Mouse (Mus musculus) intestine, postnatal 0 days (tissue): Measurements from ENCODE around the gene Olfr855. TPM values are rescaled to one million over a fixed set of nuclear protein-coding genes. Genes with fewer than 3 reads are reported as not detected.

Experiments
- ATAC-seq: fragments of 200-750 bp; cut with Nextera tagmentation; 2 replicates; pipeline ENCODE4 v1.8.0; 2017; ENCODE audit warnings: mild to moderate bottlenecking, moderate TSS enrichment, moderate library complexity
- H3K27ac ChIP-seq: fragments of 300-500 bp; sonication (generic); 2 replicates; pipeline ENCODE4 v1.5.1; 2014; ENCODE audit warnings: mild to moderate bottlenecking, low read depth, low read length, moderate library complexity
- H3K27me3 ChIP-seq: fragments of 300-500 bp; sonication (generic); replicated peaks from 2 replicates; pipeline ENCODE4 v1.6.1; 2014; ENCODE audit warnings: low read length, mixed read lengths; ENCODE audit not compliant: control insufficient read depth, insufficient read depth
- H3K36me3 ChIP-seq: fragments of 300-500 bp; sonication (generic); 2 replicates; pipeline ENCODE4 v1.6.1; 2014; ENCODE audit warnings: mild to moderate bottlenecking, moderate library complexity; ENCODE audit not compliant: control insufficient read depth, insufficient read depth
- H3K4me1 ChIP-seq: fragments of 300-500 bp; sonication (generic); replicated peaks from 2 replicates; pipeline ENCODE4 v1.6.1; 2014; ENCODE audit warnings: antibody characterized with exemption, low read length, mixed read lengths; ENCODE audit not compliant: control insufficient read depth, insufficient read depth
- H3K4me2 ChIP-seq: fragments of 300-500 bp; sonication (generic); replicated peaks from 2 replicates; pipeline ENCODE4 v1.6.1; 2014; ENCODE audit warnings: low read depth, mild to moderate bottlenecking, moderate library complexity
- H3K4me3 ChIP-seq: fragments of 300-500 bp; sonication (generic); 2 replicates; pipeline ENCODE4 v1.5.1; 2014; ENCODE audit warnings: low read depth, low read length
- H3K9ac ChIP-seq: fragments of 300-500 bp; sonication (generic); 2 replicates; pipeline ENCODE4 v1.6.1; 2014; ENCODE audit warnings: mild to moderate bottlenecking, low read depth, low read length
- H3K9me3 ChIP-seq: fragments of 300-500 bp; sonication (generic); 2 replicates; pipeline ENCODE4 v1.6.1; 2016; ENCODE audit warnings: mixed run types; ENCODE audit not compliant: control insufficient read depth
- CTCF ChIP-seq: sonication (generic); IDR thresholded peaks from 2 replicates; pipeline ENCODE4 v1.5.1; 2016; ENCODE audit warnings: low read depth, mild to moderate bottlenecking, control low read depth, antibody characterized with exemption, moderate library complexity
- WGBS: fragments of 180-500 bp; shearing (Covaris S2); extraction: QIAGEN DNeasy Blood & Tissue Kit; methylation state at CpG from one replicate; pipeline ENCODE4 v1.1.7; 2014; 5-methylcytosine and 5-hydroxymethylcytosine counted together
- polyA plus RNA-seq: library from polyadenylated mRNA; unstranded; fragments of >200 nt; fragmentation: Nextera tagmentation; extraction: Ambion mirVana; gene quantifications from 2 replicates; pipeline ENCODE4 v1.2.1, GENCODE M21; 2015

The Olfr855 gene
- not detected in 2 replicates for polyA plus RNA-seq

DNA sequence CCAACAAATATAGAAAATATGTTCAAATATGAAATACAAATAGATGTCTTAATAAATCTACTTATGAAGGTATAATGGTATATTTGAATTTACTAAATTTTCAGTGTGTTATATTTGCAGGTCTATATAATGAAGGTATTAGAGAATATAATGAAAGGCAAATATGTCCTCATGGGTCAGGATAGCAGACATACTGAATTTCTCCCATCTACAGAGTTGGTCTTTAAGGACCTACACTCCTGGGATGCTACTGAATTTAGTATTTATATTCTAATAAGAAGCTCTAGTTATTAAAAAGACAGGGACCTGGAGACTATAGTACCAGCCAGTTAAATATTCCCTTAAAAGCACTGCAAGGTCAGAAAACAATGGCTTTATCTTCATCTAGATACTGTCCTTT is at the start of gene Olfr855:
Gene Olfr855 (plus strand): TSS at position 301 of the 400 bp plus-strand sequence.
- no peak for TF ChIP-seq CTCF
- ATAC-seq: no peak
- no peaks in the 10 kb centered on the region for H3K36me3 ChIP-seq
- no peaks in the 10 kb centered on the region for H3K4me1 ChIP-seq
- no peaks in the 10 kb centered on the region for H3K9me3 ChIP-seq
- H3K4me3 ChIP-seq: no peak within 1 kb of the TSS
- no peak within 1 kb of the TSS for H3K27ac ChIP-seq
- no peak within 1 kb of the TSS for H3K9ac ChIP-seq
- H3K27me3 ChIP-seq: no peaks in the 10 kb centered on the region
- H3K4me2 ChIP-seq: no peak within 1 kb of the TSS

DNA sequence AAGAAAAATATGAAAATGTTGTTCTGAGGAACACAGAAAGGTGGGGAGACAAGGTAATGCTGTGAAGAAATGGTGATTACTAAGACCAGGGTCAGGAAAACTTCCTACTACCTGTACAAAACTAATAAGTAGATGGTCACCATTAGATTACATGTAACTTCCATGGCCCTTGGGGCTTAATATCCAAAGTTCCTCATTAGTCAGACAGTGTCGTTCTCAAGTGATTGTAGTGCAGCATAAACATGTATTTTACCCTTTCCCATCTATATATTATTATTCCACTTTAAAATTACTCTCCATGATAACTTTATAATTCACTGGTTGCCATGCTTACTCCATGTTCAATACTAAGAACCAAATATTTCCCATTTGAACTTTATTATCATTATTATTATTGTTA is 41.4 kb upstream of the Olfr855 start, which contains the start of gene Olfr853:
Gene Olfr853 (minus strand): TSS at position 101 of the 400 bp plus-strand sequence.
- Histone ChIP-seq H3K27me3 (no peaks in the 10 kb centered on the region), H3K36me3 (no peaks in the 10 kb centered on the region), H3K4me2 (no peak within 1 kb of the TSS), H3K9me3 (no peaks in the 10 kb centered on the region), H3K27ac (no peak within 1 kb of the TSS), H3K9ac (no peak within 1 kb of the TSS), H3K4me3 (no peak within 1 kb of the TSS), H3K4me1 (no peaks in the 10 kb centered on the region)
- TF ChIP-seq CTCF: no peak
- no peak for ATAC-seq
- WGBS: 68% methylated on average over 1 of the region's 1 CpGs

DNA sequence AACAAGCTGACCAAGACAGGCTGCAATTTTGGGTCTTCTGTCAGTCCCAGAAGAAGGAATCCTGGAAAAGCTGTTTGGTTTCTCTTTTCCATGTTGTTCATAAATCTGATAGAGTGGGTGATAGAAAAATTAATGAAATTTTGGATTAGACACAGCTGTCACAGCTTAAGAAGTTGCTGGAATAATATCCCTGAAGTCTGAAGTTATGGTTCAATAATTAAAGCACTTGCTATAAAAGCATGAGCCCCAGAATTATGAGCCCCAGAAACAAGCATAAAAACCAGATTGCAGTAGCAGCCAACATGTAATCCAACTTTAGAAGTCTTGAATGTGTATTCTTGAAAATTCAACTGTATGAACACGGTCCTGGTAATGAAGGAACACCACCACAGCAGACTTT is 15.1 kb upstream of the Olfr855 start, which contains the start of gene Olfr854:
Gene Olfr854 (minus strand): TSS at position 101 of the 400 bp plus-strand sequence.
- H3K9ac ChIP-seq: no peak within 1 kb of the TSS
- no peak within 1 kb of the TSS for H3K4me2 ChIP-seq
- H3K27me3 ChIP-seq: no peaks in the 10 kb centered on the region
- H3K4me1 ChIP-seq: no peaks in the 10 kb centered on the region
- no peak for ATAC-seq
- H3K27ac ChIP-seq: no peak within 1 kb of the TSS
- WGBS: 64% methylated on average over 1 of the region's 1 CpGs
- H3K36me3 ChIP-seq: no peaks in the 10 kb centered on the region
- no peak within 1 kb of the TSS for H3K4me3 ChIP-seq
- H3K9me3 ChIP-seq: no peaks in the 10 kb centered on the region
- TF ChIP-seq CTCF: no peak

DNA sequence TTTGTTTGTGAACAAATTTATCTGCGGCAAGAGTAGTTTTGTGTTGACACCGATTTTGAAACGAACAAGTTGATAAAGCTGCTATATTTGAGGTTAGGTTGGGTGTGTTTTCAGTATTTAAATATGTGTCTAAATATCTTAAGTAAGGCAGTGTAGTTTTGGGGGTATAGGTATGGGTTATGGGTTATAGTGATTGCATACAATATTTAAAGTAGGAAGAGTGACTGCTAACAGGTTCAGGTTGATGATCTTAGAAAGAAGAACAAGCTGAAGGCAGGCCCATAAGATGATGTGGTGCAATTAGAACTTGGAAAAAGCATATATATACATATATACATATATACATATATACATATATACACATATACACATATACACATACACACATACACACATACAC is 38.9 kb downstream of the Olfr855 start:
- no peaks in the 10 kb centered on the region for H3K4me1 ChIP-seq
- TF ChIP-seq CTCF: no peak
- 97% methylated on average over 3 of the region's 3 CpGs for WGBS
- H3K27me3 ChIP-seq: no peaks in the 10 kb centered on the region
- H3K27ac ChIP-seq: no peak overlapping the region
- H3K36me3 ChIP-seq: peaks cover 11% of the 10 kb centered on the region; the same call in 1 of the 2 replicates
- no peak for ATAC-seq
- no peak overlapping the region for H3K4me2 ChIP-seq
- no peak overlapping the region for H3K9ac ChIP-seq
- H3K4me3 ChIP-seq: no peak overlapping the region
- no peaks in the 10 kb centered on the region for H3K9me3 ChIP-seq

DNA sequence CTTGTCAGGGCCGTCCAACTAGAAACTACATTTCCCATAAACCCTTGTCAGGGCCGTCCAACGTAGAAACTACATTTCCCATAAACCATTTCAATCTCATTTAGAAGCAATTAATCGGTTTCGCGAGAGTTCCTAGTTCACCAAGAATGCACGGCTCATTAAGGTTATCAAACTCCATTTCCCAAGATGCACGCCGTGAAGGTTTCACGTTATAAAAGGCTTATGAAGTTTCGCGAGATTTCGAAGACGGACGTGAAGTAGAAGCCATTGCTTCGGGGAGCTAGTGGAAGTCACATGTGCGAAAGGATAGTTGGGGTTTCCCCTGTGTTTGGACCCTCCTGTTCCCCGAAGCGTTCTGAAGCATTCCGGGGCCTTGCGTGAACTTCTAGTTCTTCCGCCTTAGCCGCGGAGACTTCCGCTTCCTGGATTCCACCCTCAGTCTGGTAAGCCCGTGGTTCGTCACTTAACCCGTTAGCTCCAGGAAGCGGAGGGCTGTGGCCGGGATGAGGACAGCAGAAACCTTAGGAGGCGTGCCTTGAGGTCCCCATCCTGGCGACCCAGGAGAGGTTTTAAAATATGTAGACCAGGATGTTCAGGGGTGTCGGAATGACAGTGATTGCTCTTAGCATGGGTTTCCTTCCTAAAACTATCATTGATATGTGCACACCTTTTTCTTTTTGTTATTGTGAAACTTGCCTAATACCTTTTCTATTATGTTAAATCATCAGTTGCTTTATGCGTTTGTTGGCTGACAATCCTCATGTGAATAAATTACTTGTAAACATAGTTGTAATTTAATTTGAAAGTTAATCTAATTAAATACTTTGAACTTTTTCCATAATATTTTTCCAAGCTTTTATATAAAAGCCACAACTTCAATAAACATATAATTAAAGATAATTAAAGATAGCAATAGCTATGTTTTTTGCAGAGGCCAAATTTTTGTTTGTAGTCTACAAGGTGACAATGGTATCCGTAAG is 39.7 kb downstream of the Olfr855 start, which contains the start of gene Zfp317:
Gene Zfp317 (plus strand): TSS at position 260 of the 980 bp plus-strand sequence.
- no peak for TF ChIP-seq CTCF
- no peaks in the 10 kb centered on the region for H3K9me3 ChIP-seq
- peak within 1 kb of the TSS; percentile 50; the same call in 1 of the 2 replicates for H3K9ac ChIP-seq
- peak within 1 kb of the TSS; percentile 63 for H3K4me2 ChIP-seq
- peak within 1 kb of the TSS; percentile 84 for H3K27ac ChIP-seq
- ATAC-seq: peak; percentile 99
- peaks cover 11% of the 10 kb centered on the region; the same call in 1 of the 2 replicates for H3K36me3 ChIP-seq
- WGBS: 1% methylated on average over 35 of the region's 35 CpGs
- H3K4me1 ChIP-seq: no peaks in the 10 kb centered on the region
- H3K4me3 ChIP-seq: peak within 1 kb of the TSS; percentile 68
- no peaks in the 10 kb centered on the region for H3K27me3 ChIP-seq

DNA sequence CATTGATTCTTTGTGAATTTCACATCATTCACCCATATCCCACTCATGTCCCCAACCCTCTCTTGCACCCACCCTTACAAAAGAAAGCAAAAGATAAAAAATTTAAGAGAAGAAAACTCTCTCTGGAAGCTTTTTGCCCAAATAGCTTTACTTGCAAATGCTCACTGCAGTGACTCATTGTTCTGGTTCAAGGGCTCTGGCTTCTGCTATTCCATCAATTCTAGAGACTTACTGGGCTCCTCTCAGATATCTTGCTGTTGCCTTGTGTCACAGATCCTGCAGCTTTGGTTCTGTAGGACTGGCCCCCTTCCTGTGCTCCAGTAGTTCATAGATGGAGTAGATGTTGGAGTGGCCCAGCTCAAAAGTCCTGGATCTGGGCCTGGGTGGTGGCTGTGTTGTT is 47.2 kb downstream of the Olfr855 start:
- no peak for TF ChIP-seq CTCF
- Histone ChIP-seq H3K27ac (no peak overlapping the region), H3K4me1 (no peaks in the 10 kb centered on the region), H3K4me2 (no peak overlapping the region), H3K9ac (no peak overlapping the region), H3K27me3 (no peaks in the 10 kb centered on the region), H3K4me3 (no peak overlapping the region), H3K9me3 (no peaks in the 10 kb centered on the region), H3K36me3 (peaks cover 17% of the 10 kb centered on the region)
- ATAC-seq: no peak

Other genes starting within 250 kb of the Olfr855 start
- not detected in 2 replicates for gene Olfr845, start 246.2 kb upstream of the Olfr855 start, polyA plus RNA-seq
- gene Olfr846, start 218.6 kb upstream of the Olfr855 start, polyA plus RNA-seq: not detected in 2 replicates
- not detected in 2 replicates for gene Olfr847, start 203.9 kb upstream of the Olfr855 start, polyA plus RNA-seq
- gene Olfr849, start 142.4 kb upstream of the Olfr855 start, polyA plus RNA-seq: not detected in 2 replicates
- not detected in 2 replicates for gene Olfr850, start 104.4 kb upstream of the Olfr855 start, polyA plus RNA-seq
- not detected in 2 replicates for gene Olfr851, start 89.3 kb upstream of the Olfr855 start, polyA plus RNA-seq
- gene Olfr853, start 41.5 kb upstream of the Olfr855 start, polyA plus RNA-seq: not detected in 2 replicates
- not detected in 2 replicates for gene Olfr854, start 15.2 kb upstream of the Olfr855 start, polyA plus RNA-seq
- 8.2 and 9.1 TPM in 2 replicates for gene Zfp317, start 39.5 kb downstream of the Olfr855 start, polyA plus RNA-seq
- not detected in 2 replicates for gene Olfr857, start 126.8 kb downstream of the Olfr855 start, polyA plus RNA-seq
- gene Olfr58, start 197.7 kb downstream of the Olfr855 start, polyA plus RNA-seq: not detected in 2 replicates
- gene Olfr859, start 222.3 kb downstream of the Olfr855 start, polyA plus RNA-seq: not detected in 2 replicates